Mouse (Mus musculus) skeletal muscle tissue, adult 2 months (tissue): Measurements from ENCODE around the gene Cd96.
"Not testable (repeated sequence)": the region's sequence is repeated elsewhere in the genome, so short reads cannot be mapped to it uniquely, and the experiment has no call there.

ENCODE experiments used
- DNase-seq: peaks from one replicate; pipeline ENCODE4 v3.0.0-alpha.2; 2012; ENCODE audit warnings: low read depth, low spot score

Cd96 gene

DNA sequence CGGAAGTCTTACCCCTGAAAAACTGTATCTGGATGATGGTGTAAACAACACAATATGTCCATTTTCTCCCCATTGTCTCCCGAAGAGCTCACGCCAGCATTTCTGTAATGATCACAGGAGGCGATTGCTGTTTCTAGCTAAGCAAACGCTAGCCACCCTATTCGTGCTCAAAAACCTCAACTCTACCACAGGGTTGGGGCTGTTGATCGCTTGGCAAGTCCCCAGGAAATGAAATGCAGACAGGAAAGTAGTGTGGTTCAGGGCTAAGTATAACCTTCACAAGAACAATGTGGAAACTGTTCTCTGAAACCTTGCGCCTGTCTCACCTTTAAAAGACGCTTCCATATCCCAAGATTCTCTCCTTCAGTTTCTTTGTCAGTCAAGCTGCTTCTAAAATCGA, at the start of gene Cd96:
TSS of gene Cd96 (minus strand) at position 232 of the 400 bp plus-strand sequence.
- no peak for DNase-seq

DNA sequence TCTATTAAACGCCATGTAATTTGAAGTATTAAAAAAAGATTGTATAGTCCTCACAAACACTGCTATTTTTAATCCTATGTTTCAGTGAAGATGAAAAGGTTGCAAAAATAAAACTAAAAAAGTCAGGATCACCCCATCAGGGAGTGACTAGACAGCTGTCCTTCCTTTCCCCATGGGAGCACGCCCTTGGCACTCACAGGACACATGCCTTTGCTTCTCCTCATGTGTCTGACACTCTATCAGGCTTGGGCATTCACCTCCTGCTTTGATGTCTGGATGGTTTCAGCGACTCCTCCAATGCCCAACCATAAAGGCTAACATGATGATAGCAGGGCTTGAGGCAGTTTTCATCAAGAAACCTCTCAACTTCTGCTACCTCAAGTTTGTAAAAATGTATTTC, 46.9 kb upstream of the Cd96 start:
- peak; percentile 54 for DNase-seq

DNA sequence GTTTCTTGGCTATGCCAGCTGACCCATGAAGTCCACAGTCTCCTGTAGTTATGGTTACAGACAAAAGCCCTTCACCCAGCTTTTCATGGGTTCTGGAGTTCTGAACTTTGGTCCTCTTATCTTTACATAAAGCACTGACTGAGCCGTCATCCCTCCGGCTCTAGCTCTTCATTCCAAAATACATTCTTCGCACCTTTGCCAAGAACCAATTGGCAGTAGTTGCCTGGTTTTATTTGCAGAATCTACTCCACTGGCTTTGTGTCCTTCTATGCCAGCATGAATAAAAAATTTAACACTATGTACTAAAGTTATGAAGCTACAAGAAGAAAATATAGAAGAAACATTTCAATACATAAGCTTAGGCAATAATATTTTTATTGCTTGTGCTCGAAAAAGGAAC, 45.3 kb upstream of the Cd96 start:
- no peak for DNase-seq

DNA sequence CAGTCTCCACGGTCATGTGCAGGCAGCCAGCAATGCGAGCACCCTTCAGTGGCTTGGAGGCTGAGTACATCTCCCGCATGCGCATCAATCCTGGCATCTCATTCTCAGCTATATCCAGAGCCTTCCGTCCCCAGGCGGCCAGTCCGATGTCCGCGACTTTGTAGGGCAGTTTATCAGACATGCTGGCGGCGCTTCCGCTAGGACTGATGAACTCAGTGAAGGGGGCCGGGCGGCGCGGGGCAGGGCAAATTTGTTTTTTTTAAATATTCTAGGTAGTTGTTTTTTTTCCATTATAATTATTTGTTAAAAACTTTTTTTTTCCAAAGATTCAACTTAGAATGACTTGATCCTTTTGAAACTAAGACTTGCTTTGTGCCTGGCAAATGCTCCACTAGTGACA, 34.8 kb upstream of the Cd96 start, which contains the start of gene Gm4737:
TSS of gene Gm4737 (minus strand) at position 246 of the 400 bp plus-strand sequence.
- DNase-seq = not testable (repeated sequence)

DNA sequence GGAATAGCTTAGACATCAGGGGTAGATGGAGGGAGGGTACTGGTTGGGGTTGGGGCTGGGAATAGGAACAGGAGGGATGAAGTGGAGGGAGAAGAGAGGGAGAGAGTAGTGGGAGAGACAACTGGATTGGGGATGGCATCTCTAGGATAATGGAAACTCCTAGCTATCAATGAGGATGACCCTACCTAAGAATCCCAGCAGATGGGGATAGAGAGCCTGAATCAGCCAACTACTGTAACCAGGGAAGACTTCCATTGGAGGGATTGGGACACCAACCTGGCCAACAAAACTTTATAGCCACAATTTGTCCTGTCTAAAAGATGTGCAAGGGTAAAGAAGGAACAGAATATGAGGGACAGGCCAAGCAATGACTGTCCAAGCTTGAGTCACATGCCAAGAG, 31.1 kb upstream of the Cd96 start:
- DNase-seq = no peak

DNA sequence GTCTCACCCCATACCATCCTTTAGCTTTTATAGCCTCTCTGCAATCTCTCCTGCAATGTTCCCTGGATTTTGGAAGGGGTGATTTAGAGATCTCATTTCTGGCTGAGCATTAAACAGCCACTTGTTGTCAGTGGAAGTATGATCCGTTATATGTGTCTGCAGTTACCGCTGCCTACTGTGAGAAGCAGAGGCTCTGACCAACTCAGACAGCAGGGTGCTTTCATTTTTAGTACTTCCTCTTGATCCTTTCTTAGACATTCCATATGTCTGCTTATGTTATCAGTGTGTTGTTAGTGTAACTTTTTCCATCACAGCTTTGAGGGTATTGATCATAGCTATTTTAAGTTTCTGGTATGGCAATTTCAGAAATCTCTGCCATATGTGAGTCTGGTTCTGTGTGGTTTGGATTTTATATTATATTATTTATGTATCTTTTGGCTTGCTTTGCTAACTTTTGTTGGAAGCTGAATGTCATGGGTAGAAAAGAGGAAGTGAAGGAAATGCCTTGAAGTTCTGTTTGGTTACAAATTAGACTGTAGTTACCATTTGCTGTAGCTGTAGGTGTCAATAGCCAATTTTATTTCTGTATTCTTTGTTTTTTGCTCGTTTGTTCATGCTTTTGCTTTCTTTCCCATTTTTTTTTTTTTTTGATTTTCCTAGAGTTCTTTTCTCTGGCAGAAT, 28.8 kb upstream of the Cd96 start:
- DNase-seq = no peak

DNA sequence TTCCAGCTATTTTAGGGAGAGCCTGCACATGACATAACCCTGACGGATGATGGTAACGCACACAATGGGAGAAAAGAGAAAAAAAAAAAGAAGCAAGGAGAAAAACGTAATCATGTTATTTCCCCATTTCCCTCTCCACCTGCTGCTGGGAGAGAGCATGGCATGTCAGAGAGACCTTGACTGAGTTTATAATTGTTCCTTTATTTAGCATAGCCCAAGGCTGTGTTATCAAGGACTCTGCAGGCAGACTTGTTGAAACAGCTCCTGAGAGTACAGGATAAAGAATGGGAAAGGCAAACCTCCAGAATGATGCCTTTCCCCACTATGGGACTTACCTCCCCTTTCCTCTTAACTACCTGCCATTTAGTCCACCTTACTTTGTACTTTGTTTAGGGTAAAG, 26.9 kb upstream of the Cd96 start:
- DNase-seq = no peak

DNA sequence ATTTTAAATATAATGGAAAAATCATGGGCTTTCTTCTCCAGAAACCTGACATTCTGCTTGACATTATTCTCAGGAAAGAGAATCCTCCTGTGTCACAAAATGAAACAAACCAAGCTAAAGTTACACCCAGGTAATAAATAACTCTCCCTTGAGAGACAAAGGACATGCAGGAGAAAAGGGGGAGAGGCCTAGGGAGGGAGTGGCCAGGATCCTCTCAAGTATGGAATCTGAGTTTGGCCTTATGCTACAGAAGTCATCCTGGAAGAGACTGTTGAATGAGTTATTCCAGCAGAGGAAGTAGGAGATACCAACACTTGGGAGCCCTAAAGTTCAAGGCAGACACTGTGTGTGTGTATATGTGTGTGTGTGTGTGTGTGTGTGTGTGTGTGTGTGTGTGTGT, 2.2 kb upstream of the Cd96 start:
- no peak for DNase-seq

DNA sequence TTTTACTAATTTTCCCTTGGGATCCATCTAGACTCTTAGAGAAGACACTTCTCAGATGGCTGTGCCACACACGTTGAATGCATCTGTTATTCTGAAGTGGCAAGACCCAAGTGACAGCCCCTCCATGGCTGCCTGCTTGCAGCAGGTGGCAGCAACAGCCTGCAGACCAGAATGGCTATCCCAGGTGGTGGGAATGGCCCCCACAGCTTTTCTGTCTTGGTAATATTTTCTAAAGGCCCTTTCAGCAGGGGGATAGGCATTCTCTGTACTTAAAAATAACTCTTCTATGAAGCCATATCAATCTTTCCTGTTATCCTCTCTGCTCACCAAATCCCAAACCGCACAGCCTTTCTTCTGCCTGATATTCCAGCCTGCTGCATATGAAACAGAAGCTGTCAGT, 1.4 kb upstream of the Cd96 start:
- no peak for DNase-seq

DNA sequence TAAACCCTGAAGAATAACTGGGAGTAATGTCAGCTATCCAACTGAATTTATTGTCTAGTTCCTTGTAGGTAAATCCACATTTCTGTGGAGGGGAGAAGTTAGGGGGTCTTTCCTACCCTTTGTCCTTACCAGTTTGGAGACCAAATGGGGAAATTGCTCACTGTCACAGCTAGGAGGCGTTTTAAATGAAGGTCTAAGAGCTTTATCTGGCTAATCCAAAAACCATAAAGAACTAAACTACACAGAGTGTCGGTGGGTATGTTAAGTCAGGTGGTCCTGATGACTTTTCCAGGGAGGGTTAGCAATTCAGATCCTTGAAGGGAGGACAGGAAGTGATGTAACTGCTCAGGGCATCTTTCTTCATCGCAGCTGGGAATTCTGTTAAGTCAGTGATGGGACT, 556 bp upstream of the Cd96 start:
- no peak for DNase-seq

DNA sequence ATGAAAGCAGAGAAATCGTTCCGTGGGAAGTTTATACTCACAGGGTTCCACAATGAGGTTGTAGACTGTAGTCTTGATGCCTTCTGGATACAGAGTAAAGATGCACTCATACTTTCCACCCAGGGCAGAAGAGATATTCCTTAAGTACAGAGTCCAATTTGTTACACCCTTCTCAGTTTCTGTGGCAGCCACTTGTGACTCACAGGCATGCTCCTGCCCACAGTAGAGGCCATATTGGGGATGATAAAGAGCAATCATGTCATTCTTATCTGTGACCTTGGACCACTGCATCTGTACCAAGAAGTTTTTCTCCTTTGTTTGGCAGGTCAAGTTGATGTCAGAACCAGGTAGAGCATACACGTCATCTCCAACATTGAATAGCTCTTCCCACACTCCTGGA, 2.4 kb downstream of the Cd96 start:
- no peak for DNase-seq

DNA sequence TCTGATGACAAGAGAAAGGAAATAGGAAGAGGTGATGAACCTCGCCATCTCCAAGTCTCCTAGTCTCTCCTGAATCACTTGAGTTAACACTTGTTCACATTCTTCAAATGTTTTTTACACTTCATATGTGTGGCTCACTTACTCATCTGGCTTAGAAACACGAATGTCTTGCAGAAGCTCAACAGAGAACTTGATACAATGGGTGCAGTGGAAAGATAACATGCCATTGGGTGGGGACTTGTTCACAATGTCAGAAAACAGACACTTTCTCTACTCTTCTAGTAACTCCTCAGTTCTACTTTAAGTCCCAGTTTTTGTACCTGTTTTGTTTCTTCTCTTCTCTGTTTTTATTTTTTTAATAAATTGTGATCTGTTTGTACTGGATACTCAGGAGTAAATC, 5.3 kb downstream of the Cd96 start:
- DNase-seq = no peak

DNA sequence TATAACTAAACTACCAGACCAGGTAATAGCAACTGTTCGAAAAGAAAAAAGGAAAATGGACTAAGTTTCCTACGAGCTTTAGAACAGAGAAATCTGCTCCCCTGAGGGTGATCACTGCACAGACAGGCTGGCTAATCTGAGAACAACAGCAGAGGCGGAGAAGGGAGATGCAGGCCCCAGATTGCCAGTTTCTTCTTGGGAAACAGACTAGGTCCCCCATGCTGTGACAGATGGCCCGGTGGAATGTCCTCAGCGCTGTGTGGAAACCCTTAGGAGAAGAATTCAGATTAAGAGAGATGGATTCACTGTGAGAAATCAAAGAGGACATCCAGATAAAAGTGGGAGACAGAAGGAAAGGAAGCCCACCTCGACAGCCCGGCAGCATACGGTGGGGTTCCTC, 10.5 kb downstream of the Cd96 start:
- no peak for DNase-seq

DNA sequence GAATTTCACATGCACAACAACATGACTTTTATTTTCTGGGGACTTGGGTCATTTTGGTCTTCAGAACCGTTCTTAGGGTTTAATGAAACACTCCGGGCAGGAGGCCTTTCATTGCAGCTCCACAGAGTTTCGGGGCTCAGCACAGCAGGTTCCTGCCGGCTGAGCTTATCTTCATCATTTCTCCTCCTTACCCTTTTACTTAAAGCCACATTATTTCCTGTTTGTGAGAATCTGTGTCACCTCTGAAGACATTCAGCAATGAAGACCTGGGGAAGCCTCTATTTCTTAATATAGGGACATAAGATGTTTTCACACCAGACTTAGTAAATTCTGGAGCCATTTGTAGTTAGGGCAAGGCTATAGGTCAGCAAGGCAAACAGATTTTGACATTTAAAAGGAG, 12.6 kb downstream of the Cd96 start:
- no peak for DNase-seq

DNA sequence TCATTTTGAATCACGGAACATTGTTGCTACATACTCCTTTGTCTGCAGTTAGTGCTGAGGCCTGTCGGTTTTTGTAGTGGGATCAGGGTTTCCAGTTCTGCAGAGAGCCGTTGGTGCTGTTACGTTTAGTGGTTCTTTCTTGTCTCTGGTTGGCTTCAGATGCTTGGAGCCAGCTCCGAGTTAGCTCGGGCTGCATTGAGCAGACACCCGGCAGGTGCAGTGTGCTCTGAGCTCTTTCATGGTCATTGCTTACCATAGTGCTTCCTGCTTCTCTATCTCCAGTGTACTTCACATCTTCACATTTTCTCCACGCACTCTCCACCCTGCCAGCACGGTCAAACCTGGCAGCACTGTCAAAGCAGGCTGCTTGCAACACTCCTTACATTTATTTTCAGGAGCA, 15.6 kb downstream of the Cd96 start:
- DNase-seq = no peak

DNA sequence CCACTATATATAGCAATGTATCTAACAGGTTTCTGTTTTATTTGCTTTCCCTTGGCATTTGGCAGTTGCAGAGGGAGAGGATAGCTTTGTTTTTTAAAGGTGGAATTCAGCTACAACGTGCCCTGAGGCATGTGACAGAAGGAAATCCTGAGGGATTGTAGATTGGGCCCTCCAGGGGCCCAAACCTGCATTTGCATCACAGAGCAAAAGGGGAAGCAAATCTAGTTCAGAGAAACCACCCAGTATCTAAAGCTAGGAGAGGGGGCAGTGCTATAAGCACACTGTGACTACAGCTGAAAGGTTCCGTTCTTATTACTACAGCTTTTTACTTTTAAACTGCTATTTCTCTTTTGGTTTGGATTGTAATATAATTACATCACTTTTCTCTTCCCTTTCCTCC, 18.3 kb downstream of the Cd96 start:
- DNase-seq = no peak

DNA sequence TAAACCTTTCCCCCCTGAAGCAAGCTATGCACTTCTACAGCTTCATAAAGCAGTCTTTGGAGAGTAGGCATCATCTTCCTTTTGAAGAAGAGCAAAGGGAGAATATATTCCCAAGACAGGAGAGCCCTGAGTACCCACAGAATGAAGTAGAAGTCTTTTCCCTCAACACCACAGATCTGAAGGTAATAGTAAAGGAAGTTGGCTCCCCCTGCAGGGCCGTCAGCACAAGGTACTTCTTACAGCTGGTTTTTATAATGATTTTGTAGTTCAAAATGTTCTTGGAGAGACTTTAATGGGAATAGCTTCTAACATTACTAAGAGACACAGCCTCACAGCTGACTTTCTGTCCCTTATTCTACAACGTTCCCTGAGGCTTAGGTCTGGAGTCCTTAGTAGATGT, 19.8 kb downstream of the Cd96 start:
- peak; percentile 39 for DNase-seq

DNA sequence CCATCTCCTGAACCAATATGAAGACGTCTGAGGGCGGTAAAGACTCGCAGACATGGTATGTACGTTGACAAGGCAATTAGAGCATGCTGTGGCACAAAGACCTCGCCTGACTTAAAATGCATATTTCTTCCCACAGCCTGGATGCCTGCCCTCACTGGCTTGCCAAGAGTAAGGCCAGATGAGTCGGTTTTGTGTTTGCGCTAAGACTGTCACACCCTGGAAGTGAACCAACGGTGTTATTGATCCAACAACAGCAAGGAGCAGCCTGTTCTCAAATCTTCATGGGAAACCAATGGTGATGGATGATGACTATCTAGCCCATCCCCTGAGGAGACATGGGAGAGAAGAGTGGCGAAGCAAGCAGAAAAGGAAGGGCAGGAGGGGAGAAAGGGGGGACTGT, 22.6 kb downstream of the Cd96 start:
- DNase-seq = peak; percentile 84

DNA sequence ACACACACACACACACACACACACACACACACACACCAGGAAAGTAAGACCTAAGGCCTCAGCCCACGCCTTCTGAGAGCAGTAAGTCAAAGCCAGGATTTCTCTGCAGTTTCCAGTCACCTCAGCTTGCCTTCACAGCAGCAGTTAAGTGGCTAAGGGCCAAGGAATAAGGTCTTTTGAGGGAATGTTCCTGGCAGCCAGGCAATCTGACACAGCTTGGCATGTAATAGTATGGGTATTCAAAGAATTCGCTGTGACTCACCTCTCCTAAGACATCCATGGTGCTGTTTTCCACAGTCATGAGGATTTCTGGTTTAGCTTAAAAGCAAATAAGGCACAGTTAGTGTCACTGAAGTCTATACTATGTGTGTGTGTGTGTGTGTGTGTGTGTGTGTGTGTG, 25.6 kb downstream of the Cd96 start:
- DNase-seq = peak; percentile 87

DNA sequence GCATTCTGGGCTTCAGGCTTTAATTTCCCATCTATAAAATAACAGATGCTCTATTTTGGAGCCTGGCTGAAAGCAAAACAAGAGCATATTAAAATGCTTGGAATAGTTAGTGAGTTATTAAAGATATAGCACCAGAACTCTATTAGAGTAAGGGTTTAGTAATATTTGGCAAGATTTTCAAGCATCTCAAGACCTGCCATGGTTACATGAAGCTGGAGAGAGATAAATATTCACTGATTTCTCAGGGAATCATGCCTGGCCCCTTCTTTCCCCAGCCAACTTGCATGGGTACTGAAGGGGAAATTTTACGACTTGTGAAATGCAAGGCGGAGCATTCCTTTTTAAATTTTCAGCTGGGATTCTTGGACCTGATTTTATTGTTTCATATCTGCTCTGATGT, 27.1 kb downstream of the Cd96 start:
- peak; percentile 62 for DNase-seq

DNA sequence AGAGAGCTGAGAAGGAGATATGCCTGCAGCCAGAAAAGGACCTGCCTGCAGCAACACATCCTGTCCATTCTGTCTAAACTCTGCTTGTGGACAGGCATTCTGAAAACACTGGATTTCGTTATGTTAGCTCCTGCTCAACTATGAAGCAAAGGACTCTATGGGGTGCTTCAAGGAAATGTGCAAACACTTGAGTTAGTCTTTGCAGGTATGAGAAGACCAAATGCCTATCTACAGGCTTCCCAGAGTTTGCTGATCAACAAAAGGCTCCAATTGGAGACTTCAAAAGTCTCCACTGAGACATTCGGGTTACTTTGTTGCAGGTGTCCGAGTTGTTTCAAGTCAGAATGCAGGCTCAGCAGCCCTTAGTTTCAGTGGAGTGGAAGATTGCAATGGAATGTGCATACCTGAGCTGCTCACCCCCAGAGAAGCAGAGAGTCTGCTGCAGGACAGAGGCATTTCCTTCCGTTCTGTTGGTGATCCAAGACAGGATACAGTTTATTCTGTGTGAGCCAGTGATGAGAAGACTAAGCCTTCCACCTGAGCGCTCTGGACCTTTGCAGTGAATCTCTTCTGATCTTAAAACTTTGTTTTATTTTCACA, 33.1 kb downstream of the Cd96 start:
- no peak for DNase-seq

DNA sequence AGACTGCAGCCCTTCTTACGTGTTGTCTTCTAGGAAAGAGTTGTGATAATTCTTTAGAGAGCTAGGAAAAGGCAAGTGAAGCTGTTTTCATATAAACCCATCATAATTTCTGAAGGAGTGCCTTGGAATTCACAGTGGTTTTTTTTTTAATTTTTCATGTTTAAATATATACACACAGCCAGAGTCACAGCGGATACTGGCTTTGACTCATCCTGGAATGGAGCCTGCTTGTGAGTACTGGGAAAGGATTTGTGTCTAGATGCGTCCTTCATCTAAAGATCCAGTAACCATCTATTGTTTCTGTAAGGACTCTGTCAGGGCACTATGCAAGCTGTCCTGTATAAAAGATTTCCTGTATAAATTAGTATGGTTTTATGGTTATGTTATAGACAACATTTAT, 52.1 kb downstream of the Cd96 start:
- no peak for DNase-seq

DNA sequence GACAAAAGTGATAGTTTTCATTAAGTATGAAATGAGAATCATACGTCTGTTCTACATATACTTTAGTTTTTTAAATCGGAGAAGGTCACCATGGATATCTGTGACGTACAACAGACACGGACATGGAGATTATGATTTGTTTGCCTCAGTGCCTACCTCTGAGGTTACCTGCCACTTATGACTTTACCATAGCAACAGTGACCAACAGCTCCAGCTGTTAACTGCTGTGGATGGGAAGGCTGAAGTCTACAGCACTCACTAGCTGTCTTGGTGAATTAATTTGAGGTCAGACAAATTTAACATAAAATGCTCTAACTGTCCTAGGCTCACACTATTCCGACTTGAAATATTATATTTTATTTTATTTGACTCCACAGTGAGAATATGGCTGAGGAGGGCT, 56.8 kb downstream of the Cd96 start:
- no peak for DNase-seq

DNA sequence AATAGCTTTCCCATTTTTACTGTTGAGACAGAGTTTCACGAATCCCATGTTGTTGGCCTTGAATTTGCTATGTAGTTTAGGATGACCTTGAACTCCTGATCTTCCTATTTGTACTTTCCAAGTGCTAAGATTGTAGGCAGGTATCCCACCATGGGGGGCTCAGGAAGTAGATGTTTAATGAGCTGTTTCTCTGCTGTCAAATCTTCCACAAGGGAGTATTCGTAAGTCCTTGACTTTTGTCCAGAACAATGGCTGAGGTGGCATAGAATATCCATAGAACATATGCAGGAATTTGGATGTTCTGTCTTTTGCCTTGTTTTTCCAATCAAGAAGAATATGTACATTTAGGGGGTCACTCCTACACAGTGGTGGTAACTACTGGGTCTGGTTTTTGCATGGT, 73.1 kb downstream of the Cd96 start:
- no peak for DNase-seq
